Comparison of ENCODE assay signal across 14 mouse cellular contexts in the genomic region with DNA sequence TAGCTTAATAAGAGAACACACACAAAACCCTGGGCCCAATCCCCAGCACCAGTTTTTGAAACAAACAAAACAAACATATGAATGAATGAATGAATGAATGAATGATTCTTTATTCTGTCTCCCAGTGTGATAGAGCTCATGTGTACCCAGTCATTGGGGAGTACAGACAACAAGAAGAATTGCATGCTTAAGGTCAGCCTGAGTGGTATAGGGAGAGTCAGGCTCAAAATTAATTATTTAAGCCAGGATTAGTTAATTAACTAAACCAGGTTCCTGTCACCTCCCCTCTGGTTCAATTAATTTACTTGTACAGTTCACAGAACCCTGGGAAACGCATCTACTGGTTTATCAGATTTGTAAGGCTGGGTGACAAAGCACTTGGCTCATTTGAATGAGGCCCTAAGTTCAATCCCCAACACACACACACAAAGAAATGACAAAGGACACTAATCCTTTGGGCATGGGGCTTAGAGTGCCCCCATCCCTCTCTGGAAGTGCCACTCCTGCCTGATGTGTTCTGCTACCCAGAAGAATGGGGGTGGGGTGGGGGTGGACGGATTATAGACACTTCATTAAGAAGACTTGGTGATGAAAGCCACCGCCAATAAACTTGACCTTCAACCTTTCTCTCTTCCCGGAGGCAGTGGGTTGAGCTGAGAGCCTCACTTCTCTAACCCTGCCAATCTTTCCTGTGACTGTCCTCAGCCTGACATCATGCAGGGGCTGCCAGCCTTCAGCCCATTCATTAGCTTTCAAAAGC. TPM values are rescaled to one million over a fixed set of nuclear protein-coding genes. Genes with fewer than 3 reads are reported as not detected.
A peak's percentile ranks its signal among the peaks of the same experiment; 100 is the strongest.
DNase-seq lines count a peak whose midpoint lies in the region; ATAC-seq and TF ChIP-seq lines count a peak whose summit lies in the region.
"Had no signal": no experiment of that assay in that cellular context is flagged by ENCODE, and none has a peak within 500 bp of the region (broad histone marks: within the 10 kb centered on the region; RNA-seq: fewer than 3 reads in every experiment).

No protein-coding gene starts in this region.

- H3K4me1 ChIP-seq in forebrain, embryonic 10.5 days: peaks cover 81% of the 10 kb centered on the region
- peaks cover 32% of the 10 kb centered on the region for H3K4me1 ChIP-seq in forebrain, embryonic 15.5 days
- H3K4me1 ChIP-seq in megakaryocyte, embryonic 14.5 days: peaks cover 96% of the 10 kb centered on the region
- H3K4me1 ChIP-seq in forebrain, embryonic 16.5 days (replicated peaks; ENCODE audit: control insufficient read depth, insufficient read depth, low read length): peaks cover 13% of the 10 kb centered on the region

- no peak overlapping the region for H3K4me2 ChIP-seq in forebrain, embryonic 15.5 days (replicated peaks)
- H3K4me2 ChIP-seq in forebrain, embryonic 16.5 days (ENCODE audit: low read length): no peak overlapping the region
- peak overlapping the region; percentile 67 for H3K4me2 ChIP-seq in myocyte (ENCODE audit: low read depth)
- H3K4me2 ChIP-seq: embryonic facial prominence, embryonic 13.5 days had no signal

- no peak overlapping the region for H3K4me3 ChIP-seq in forebrain, embryonic 10.5 days
- no peak overlapping the region for H3K4me3 ChIP-seq in forebrain, embryonic 15.5 days
- H3K4me3 ChIP-seq in megakaryocyte, embryonic 14.5 days (replicated peaks): peak overlapping the region; percentile 25
- no peak overlapping the region for H3K4me3 ChIP-seq in forebrain, embryonic 16.5 days (replicated peaks; ENCODE audit: low read length)
- H3K4me3 ChIP-seq in myocyte: no peak overlapping the region
- H3K4me3 ChIP-seq: embryonic facial prominence, embryonic 13.5 days had no signal

- peaks cover 43% of the 10 kb centered on the region for H3K27me3 ChIP-seq in forebrain, embryonic 10.5 days (ENCODE audit: poor library complexity, severe bottlenecking)
- H3K27me3 ChIP-seq in forebrain, embryonic 15.5 days: no peaks in the 10 kb centered on the region
- no peaks in the 10 kb centered on the region for H3K27me3 ChIP-seq in megakaryocyte, embryonic 14.5 days (replicated peaks)
- no peaks in the 10 kb centered on the region for H3K27me3 ChIP-seq in forebrain, embryonic 16.5 days (replicated peaks; ENCODE audit: control insufficient read depth, insufficient read depth, low read length)
- H3K27me3 ChIP-seq in myocyte (ENCODE audit: control insufficient read depth, insufficient read depth, insufficient read length): no peaks in the 10 kb centered on the region
- H3K27me3 ChIP-seq: embryonic facial prominence, embryonic 13.5 days had no signal

- H3ac ChIP-seq in myocyte (ENCODE audit: control insufficient read depth, insufficient read length): no peak overlapping the region

- H3K9me3 ChIP-seq in forebrain, embryonic 10.5 days: no peaks in the 10 kb centered on the region
- H3K9me3 ChIP-seq in forebrain, embryonic 15.5 days: no peaks in the 10 kb centered on the region
- no peaks in the 10 kb centered on the region for H3K9me3 ChIP-seq in megakaryocyte, embryonic 14.5 days
- no peaks in the 10 kb centered on the region for H3K9me3 ChIP-seq in forebrain, embryonic 16.5 days (ENCODE audit: control insufficient read depth, low read length)
- H3K9me3 ChIP-seq: embryonic facial prominence, embryonic 13.5 days had no signal

- no peaks in the 10 kb centered on the region for H3K36me3 ChIP-seq in forebrain, embryonic 10.5 days (replicated peaks)
- H3K36me3 ChIP-seq in forebrain, embryonic 15.5 days: no peaks in the 10 kb centered on the region
- H3K36me3 ChIP-seq in megakaryocyte, embryonic 14.5 days (replicated peaks; ENCODE audit: low read length): peaks cover 72% of the 10 kb centered on the region
- no peaks in the 10 kb centered on the region for H3K36me3 ChIP-seq in forebrain, embryonic 16.5 days (ENCODE audit: control insufficient read depth, insufficient read depth)
- no peaks in the 10 kb centered on the region for H3K36me3 ChIP-seq in myocyte (ENCODE audit: control insufficient read depth, insufficient read depth)
- H3K36me3 ChIP-seq: embryonic facial prominence, embryonic 13.5 days had no signal

- H3K79me2 ChIP-seq in myocyte (ENCODE audit: control insufficient read depth, insufficient read depth): peaks cover 61% of the 10 kb centered on the region

- no peak overlapping the region for H3K9ac ChIP-seq in forebrain, embryonic 15.5 days (replicated peaks)
- H3K9ac ChIP-seq in forebrain, embryonic 16.5 days (replicated peaks; ENCODE audit: low read depth, low read length): no peak overlapping the region
- H3K9ac ChIP-seq: embryonic facial prominence, embryonic 13.5 days had no signal

- DNase-seq in forebrain, embryonic 10.5 days (ENCODE audit: extremely low spot score, low spot score): peak; percentile 74
- no peak for DNase-seq in kidney, postnatal 4 days
- DNase-seq in ovary, postnatal 10 days (ENCODE audit: low spot score): no peak
- DNase-seq: cerebellum, adult 8-10 months; kidney, postnatal 25 days; liver; right cerebral cortex, postnatal 25 days had no signal

- TF ChIP-seq POLR2A in myocyte (IDR thresholded peaks at IDR 0.05; ENCODE audit: insufficient read length, low read depth): no peak

- no peak for ATAC-seq in forebrain, embryonic 15.5 days (replicated peaks)
- no peak for ATAC-seq in megakaryocyte, adult 5-6 weeks (ENCODE audit: poor library complexity, severe bottlenecking)
- ATAC-seq in forebrain, embryonic 16.5 days: 0 out of 2 replicates have a peak, but pooled peaks have one; percentile 17
- ATAC-seq: intestine, embryonic 16.5 days had no signal

- H3K27ac ChIP-seq in forebrain, embryonic 10.5 days: peak overlapping the region; percentile 59
- no peak overlapping the region for H3K27ac ChIP-seq in forebrain, embryonic 15.5 days (replicated peaks)
- H3K27ac ChIP-seq in forebrain, embryonic 16.5 days (ENCODE audit: low read length): no peak overlapping the region
- H3K27ac ChIP-seq: embryonic facial prominence, embryonic 13.5 days had no signal

- WGBS in forebrain, embryonic 10.5 days: 12% methylated on average over 4 of the region's 4 CpGs
- 3% methylated on average over 4 of the region's 4 CpGs for WGBS in forebrain, embryonic 15.5 days
- WGBS in forebrain, embryonic 16.5 days: 6% methylated on average over 4 of the region's 4 CpGs

TF ChIP-seq in myocyte, 11 proteins besides CTCF, POLR2A, EP300 and RAD21:
- TF ChIP-seq E2F4 (IDR thresholded peaks at IDR 0.05; ENCODE audit: insufficient read depth) (no peak), POLR2AphosphoS2 (IDR thresholded peaks at IDR 0.05; ENCODE audit: insufficient read length, low read depth) (no peak), TCF3 (IDR thresholded peaks at IDR 0.05; ENCODE audit: insufficient read length, low read depth) (no peak), SRF (IDR thresholded peaks at IDR 0.05; ENCODE audit: control insufficient read depth, insufficient read length, low read depth) (no peak), USF1 (IDR thresholded peaks at IDR 0.05; ENCODE audit: low read depth) (no peak), TCF12 (IDR thresholded peaks at IDR 0.05; ENCODE audit: insufficient read depth, poor library complexity, severe bottlenecking) (no peak)

RNA-seq across cellular contexts. Expression of a gene that starts 34.3 kb away (rescaled TPM):
- polyA plus RNA-seq in forebrain, embryonic 10.5 days (2016; fragmentation: Nextera tagmentation; extraction: Ambion mirVana): 0.18 and 0.22 TPM in 2 replicates
- 1.8 and 2.3 TPM in 2 replicates for polyA plus RNA-seq in forebrain, embryonic 15.5 days (2015; fragmentation: Nextera tagmentation; extraction: Ambion mirVana)
- polyA plus RNA-seq in megakaryocyte, embryonic 14.5 days (2012; ENCODE audit: insufficient read depth, low replicate concordance): 5.5 and 23.4 TPM in 2 replicates
- total RNA-seq in megakaryocyte, adult 5-6 weeks (2015): 10.8 and 16.8 TPM in 2 replicates
- 4.9 and 7.2 TPM in 2 replicates for total RNA-seq in megakaryocyte, adult 5-6 weeks (2017)
- 2.1 and 2.3 TPM in 2 replicates for polyA plus RNA-seq in forebrain, embryonic 16.5 days (2015; fragmentation: Nextera tagmentation; extraction: Ambion mirVana)
- polyA plus RNA-seq in myocyte (2012; fragmentation: generic; extraction: Trizol): 6.5 TPM
